21 mouse cellular contexts compared by ENCODE assay signal in genomic region chr4:57722296-57722695, GRCm38 (mm10).
"Had no signal": no experiment of that assay in that cellular context is flagged by ENCODE, and none has a peak within 500 bp of the region (broad histone marks: within the 10 kb centered on the region; RNA-seq: fewer than 3 reads in every experiment).

No protein-coding gene starts in this region.

- DNase-seq: forebrain, postnatal 0 days; gastrocnemius, postnatal 14 days; gastrocnemius, postnatal 36 days; heart, adult 18-20 months; heart, postnatal 10 days; heart, postnatal 36 days; layer of hippocampus, adult 9-11 months; layer of hippocampus, postnatal 36 days; left cerebral cortex, postnatal 4 days; lung, adult 18-20 months had no signal

- H3K4me3 ChIP-seq: forebrain, embryonic 15.5 days; heart, embryonic 10.5 days; heart, embryonic 12.5 days; hindbrain, embryonic 13.5 days; hindbrain, embryonic 15.5 days; limb, embryonic 13.5 days; limb, embryonic 15.5 days; liver, embryonic 12.5 days had no signal

- H3K27ac ChIP-seq: forebrain, embryonic 15.5 days; heart, embryonic 10.5 days; hindbrain, embryonic 13.5 days; hindbrain, embryonic 15.5 days; hindbrain, postnatal 0 days; kidney, postnatal 0 days; limb, embryonic 13.5 days; limb, embryonic 15.5 days; liver, embryonic 12.5 days; liver, embryonic 14.5 days had no signal
